Mouse (Mus musculus) small intestine, adult 10 weeks (tissue): ENCODE measurements around the gene Pih1d1. TPM values are rescaled to one million over a fixed set of nuclear protein-coding genes. Genes with fewer than 3 reads are reported as not detected.

Experiments
- polyA plus RNA-seq: library from polyadenylated mRNA; stranded (reverse); fragments of 350-450 nt; fragmentation: Illumina TruSeq; extraction: RNeasy Lipid Tissue Mini Kit (QIAGEN cat#74804); gene quantifications from one replicate; pipeline ENCODE4 v1.2.3, GENCODE M21; 2014; ENCODE audit warnings: low replicate concordance

Pih1d1 gene
- polyA plus RNA-seq, result not detected

DNA sequence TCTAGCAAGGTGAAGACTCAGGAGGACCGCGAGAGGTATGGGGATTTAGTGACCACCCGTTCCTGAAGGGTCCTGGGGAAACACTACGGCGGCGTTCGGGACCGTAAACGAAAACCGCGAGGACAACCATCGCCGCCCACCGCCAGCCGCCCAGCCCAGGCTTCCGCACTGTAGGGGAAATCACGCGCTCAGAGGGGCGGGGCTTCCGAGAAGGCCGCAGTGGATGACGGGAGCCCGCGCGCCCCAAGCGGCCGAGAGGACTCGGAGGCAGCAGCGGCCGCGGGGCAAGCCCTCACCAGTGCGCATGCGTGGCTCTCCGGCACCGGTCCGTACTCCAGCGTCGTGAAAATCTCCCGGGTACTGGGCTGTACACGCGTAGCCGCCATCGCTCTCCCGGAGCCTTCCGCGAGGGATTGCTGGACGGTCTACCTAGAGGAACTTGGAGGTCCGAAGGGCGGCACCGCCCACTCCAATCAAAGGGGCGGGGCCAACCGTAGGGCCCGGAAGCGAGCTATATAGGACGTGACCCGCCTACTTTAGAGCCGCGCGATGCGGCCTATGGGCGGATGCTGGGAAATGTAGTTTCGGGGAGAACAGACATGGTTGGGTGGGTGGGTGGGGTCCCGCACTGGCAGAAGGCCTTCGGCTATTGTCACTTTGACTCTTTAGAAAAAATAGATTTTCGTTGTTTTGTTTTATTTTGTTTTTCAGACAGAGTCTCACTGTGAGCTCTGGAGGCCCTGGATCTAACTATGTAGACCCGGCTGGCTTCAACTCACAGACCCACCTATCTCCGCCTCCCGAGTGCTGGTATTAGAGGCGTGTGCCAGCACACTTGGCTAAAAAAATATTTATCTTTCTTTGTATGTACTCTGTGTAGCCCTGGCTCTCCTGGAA is at the start of gene Pih1d1, which contains the start of gene Aldh16a1:
Gene Pih1d1, plus strand, starts transcription at position 208 of the 897 bp plus-strand sequence.
Gene Aldh16a1, minus strand, starts transcription at position 489 of the 897 bp plus-strand sequence.

DNA sequence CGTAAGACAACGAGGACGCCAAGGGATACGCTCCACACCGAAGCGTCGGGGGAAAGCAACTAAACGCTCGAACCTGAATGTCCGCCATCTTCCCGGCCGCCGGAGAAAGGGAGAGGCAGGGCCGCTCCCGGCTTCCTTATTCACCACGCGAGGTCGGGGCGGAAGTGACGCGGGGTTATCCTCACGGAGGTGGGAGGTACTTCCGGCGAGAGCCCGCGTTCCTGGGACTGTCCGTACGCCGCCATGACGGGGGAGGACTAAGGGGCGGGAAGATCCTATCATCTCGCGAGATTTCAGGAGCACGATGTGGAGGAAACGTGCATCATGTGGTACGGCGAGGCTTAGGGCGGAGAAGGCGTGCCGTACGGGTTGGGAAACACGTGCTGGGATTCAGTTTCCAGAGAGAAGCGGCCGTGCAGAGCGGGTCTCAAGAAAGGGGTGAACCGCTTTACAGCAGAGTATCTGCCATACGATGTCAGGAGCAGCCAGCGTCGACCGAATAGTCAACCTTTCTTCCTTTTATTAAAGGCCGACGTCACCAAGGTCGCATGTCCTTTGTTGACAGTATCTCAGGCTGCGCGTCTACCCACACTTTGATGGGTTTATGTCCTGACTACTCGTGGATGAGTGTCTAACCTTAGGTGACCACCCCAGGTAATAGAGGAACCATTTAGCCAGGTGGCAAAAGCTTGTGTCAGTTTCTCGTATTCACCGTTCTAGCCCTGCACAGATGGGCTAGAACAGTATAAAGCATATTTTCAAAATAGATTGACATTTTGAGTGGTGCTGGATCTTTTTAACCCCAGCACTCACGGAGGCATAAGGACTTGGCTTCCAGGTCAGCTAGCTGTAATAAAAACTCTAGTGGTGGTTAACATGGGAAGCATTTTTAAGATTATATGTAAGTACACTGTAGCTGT is 29.6 kb upstream of the Pih1d1 start, which contains the start of gene Rps11:
Gene Rps11, minus strand, starts transcription at position 216 of the 920 bp plus-strand sequence.

DNA sequence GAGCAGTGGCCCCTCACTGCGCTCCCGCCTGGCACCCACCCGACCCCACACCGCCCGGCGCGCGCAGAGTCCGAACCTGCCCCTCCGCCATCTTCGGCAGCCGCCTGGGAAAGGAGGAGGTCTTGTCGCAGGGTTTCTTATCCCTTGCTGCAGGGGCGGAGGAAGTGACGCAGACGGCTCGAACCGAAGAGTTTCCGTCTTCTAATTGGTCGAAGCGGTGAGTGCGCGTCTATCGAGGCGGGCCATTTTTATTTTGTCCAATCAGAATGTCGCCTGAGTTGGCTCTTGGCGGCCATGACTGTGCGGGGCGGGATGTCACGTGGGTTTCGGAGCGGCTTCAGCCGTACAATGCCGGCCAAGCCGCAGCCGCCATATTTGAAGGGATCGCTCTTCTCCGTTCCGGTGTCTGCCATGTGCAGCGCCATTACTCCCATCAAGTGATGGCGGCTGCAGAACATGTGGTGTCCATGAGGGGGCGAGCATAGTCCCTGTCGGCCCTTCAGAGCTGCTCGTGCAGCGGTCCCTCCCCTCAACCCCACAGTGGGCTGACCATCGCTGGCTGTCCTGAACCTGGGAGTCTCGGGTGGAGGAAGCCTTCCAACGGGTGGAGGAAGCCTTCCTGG is 25.4 kb upstream of the Pih1d1 start, which contains the start of gene Rpl13a:
Gene Rpl13a, minus strand, starts transcription at position 138 of the 623 bp plus-strand sequence.

DNA sequence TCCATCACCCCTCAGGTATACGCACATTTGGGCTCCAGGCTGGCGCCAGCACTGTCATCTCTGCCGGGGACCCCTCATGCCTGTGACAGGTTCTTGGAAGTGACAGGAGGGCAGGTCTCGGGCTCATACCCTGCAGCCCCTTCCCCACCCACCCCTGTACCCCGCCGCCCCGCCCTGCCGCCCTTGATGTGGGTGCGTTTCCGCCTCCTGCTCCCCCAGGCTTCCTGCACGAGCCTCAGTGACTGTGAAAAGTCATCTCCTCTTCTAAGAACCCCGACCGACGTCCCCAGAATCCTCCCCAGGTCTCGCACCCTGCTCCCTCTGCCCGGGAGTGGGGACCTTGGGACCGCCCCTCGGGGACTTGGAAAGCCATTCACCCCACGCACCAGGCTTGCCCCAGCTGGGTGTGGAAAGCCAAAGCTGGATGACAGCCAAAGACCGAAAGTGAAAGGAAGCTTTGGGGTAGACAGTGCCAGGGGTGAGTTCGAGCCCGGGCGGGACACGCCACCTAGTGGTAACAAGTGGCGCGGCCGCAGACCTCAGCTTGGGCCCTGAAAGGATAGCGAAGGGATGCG is 18.0 kb upstream of the Pih1d1 start, which contains the start of the genes Gm45713 and Flt3l:
Gene Gm45713, minus strand, starts transcription at position 239 of the 575 bp plus-strand sequence.
Gene Flt3l, minus strand, starts transcription at position 440 of the 575 bp plus-strand sequence.

DNA sequence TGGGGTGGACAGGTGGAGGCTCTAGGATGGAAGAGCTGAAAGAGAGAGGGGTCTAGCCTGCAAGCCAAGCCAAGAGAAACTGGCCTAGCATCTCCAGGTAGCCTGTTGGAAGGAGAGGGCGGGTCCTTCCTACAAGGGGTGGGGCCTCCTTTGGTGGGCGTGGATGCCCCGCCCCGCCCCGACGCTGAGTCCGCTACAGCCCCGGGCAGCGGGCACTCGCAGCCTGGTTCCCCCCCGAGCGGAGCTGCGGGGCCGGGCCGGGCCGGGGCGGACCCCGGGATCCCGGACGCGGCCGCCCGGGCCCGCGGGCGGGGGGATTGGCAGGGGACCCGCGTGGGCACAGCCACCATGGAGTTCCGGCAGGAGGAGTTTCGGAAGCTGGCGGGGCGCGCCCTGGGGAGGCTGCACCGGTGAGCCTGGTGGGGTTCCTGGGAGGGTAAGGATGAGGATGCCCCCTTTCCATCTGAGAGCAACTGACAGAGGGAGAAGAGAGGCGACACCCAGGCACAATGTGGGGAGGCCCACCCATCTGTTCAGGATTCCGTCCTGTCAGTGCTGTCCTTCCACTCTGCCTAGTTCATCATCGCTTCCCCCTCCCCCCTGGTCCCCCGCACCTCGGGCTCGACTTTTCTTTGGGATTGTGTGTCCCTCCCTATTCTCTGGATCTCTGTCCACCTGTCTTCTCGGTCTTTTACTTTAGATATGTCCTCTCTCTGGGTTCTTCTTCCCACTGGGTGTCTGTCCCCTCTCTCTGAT is 9.8 kb downstream of the Pih1d1 start, which contains the start of gene Slc17a7:
Gene Slc17a7, plus strand, starts transcription at position 215 of the 756 bp plus-strand sequence.

DNA sequence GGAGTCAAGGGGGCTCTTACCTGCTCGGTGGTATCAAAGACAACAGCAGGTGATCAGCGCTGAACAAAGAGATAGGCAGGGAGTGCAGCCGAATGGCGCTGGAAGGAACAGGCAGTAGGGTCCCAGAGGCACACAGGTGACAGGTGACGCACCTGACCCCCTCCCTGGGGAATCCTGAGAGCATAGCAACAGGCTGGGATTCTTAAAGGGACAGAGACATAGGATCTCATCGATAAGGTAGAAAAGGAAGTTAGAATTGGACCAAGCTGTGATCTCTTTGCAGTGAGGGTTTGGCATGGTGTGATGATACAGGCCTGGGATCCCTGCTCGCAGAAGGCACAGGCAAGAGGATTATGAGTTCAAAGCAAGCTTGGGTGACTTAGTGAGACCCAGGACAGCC is 25.4 kb downstream of the Pih1d1 start, which contains the start of gene Gfy:
Gene Gfy, minus strand, starts transcription at position 101 of the 400 bp plus-strand sequence.

DNA sequence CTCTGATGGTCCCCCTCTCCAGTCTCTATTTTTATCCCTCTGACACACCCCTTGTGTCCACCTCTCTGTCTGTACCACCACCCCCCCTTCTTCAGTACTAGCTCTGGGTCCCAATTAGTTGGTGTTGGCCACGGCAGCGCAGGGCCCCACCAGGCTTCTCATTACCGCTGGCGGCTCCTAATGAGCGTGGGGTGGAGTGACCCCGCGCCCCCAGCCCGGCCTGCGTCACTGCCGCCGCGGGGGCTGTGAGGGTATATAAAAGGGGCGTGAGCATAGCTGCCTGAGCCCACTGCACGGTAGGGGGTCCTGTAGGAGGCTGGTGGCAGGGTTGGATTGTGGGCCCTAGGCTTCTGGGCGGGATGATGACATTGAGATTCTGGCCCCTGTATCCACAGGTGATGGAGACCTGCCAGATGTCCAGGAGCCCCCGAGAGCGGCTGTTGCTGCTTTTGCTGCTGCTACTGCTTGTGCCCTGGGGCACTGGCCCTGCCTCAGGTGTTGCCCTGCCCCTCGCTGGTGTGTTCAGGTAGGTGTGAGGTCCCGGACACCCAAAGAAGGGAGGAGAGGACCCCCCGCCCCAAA is 26.9 kb downstream of the Pih1d1 start, which contains the start of gene Pth2:
Gene Pth2, plus strand, starts transcription at position 100 of the 582 bp plus-strand sequence.

DNA sequence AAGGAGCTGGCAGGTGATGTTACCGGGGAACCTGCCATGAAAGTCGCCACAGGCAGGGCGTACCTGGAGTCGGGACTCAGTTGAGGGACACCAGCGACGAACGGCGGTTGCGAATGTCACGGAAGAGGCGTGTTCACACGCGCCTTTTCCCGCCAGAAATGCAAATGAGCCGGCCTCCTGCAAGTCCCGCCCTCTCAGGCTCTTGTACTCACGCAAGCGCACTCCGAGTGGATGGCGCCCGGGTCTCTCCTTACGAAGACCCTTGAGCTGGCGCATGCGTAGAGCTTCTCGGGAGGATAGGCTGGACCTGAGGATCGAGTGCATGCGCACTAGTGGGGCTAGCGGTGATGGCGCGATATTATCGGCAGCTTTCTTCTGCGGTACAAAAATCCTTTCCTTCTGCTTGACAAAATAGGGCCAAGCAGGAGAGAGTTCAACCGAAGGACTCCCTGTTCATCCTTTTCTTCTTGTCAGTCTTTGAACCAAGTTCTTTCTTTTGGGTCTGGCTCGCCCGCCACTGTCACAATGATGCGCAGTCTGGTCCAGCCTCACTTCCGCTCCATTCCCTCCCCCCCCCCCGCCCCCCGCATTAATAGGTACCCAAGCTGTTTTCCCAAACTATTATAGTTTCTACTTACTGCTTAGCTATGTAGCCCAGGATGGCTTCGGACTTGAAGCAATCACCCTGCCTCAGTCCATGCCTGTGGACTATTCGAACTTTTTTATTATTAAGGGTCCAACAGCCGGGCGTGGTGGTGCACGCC is 50.5 kb downstream of the Pih1d1 start, which contains the start of gene Ccdc155:
Gene Ccdc155, minus strand, starts transcription at position 513 of the 764 bp plus-strand sequence.

Other genes starting within 250 kb of the Pih1d1 start
- 9.8 TPM for gene Ap2a1, start 224.8 kb upstream of the Pih1d1 start, polyA plus RNA-seq
- gene Tsks, start 211.1 kb upstream of the Pih1d1 start, polyA plus RNA-seq, result not detected
- 0.15 TPM for gene Cpt1c, start 179.5 kb upstream of the Pih1d1 start, polyA plus RNA-seq
- 2.3 TPM for gene Prmt1, start 167.7 kb upstream of the Pih1d1 start, polyA plus RNA-seq
- gene Irf3, start 156.7 kb upstream of the Pih1d1 start, polyA plus RNA-seq, result 11.1 TPM
- not detected for gene Bcl2l12, start 155.6 kb upstream of the Pih1d1 start, polyA plus RNA-seq
- 2.0 TPM for gene Scaf1, start 137.9 kb upstream of the Pih1d1 start, polyA plus RNA-seq
- gene Rras, start 136.3 kb upstream of the Pih1d1 start, polyA plus RNA-seq, result 1.1 TPM
- gene Prr12, start 101.4 kb upstream of the Pih1d1 start, polyA plus RNA-seq, result not detected
- gene Nosip, start 91.9 kb upstream of the Pih1d1 start, polyA plus RNA-seq, result 4.6 TPM
- gene Prrg2, start 91.6 kb upstream of the Pih1d1 start, polyA plus RNA-seq, result 9.4 TPM
- gene Rcn3, start 62.1 kb upstream of the Pih1d1 start, polyA plus RNA-seq, result not detected
- gene Fcgrt, start 50.5 kb upstream of the Pih1d1 start, polyA plus RNA-seq, result 3.7 TPM
- 126 TPM for gene Rps11, start 29.9 kb upstream of the Pih1d1 start, polyA plus RNA-seq
- gene Rpl13a, start 25.5 kb upstream of the Pih1d1 start, polyA plus RNA-seq, result 181 TPM
- gene Gm45713, start 18.1 kb upstream of the Pih1d1 start, polyA plus RNA-seq, result not detected
- gene Flt3l, start 17.9 kb upstream of the Pih1d1 start, polyA plus RNA-seq, result 13.9 TPM
- 13.8 TPM for gene Aldh16a1, start 281 bp downstream of the Pih1d1 start, polyA plus RNA-seq
- not detected for gene Slc17a7, start 9.6 kb downstream of the Pih1d1 start, polyA plus RNA-seq
- gene Gfy, start 25.3 kb downstream of the Pih1d1 start, polyA plus RNA-seq, result not detected
- gene Pth2, start 26.7 kb downstream of the Pih1d1 start, polyA plus RNA-seq, result not detected
- not detected for gene Ccdc155, start 50.6 kb downstream of the Pih1d1 start, polyA plus RNA-seq
- gene Dkkl1, start 57.8 kb downstream of the Pih1d1 start, polyA plus RNA-seq, result not detected
- gene Tead2, start 61.5 kb downstream of the Pih1d1 start, polyA plus RNA-seq, result 1.7 TPM
- 2.0 TPM for gene Cd37, start 84.8 kb downstream of the Pih1d1 start, polyA plus RNA-seq
- not detected for gene Slc6a16, start 86.8 kb downstream of the Pih1d1 start, polyA plus RNA-seq
- gene Slc6a21, start 123.2 kb downstream of the Pih1d1 start, polyA plus RNA-seq, result not detected
- 3.0 TPM for gene Trpm4, start 179.5 kb downstream of the Pih1d1 start, polyA plus RNA-seq
- not detected for gene Hrc, start 181.0 kb downstream of the Pih1d1 start, polyA plus RNA-seq
- not detected for gene Ppfia3, start 212.7 kb downstream of the Pih1d1 start, polyA plus RNA-seq
- not detected for gene Lin7b, start 216.3 kb downstream of the Pih1d1 start, polyA plus RNA-seq
- gene Snrnp70, start 241.4 kb downstream of the Pih1d1 start, polyA plus RNA-seq, result 55.6 TPM